Mouse (Mus musculus) heart, embryonic 13.5 days (tissue): ENCODE results near the gene Nfasc. TPM values are rescaled to one million over a fixed set of nuclear protein-coding genes. Genes with fewer than 3 reads are reported as not detected.

Source experiments
- ATAC-seq: fragments of 200-750 bp; cut with Nextera tagmentation; 2 replicates; pipeline ENCODE4 v1.8.0; 2017; ENCODE audit warnings: moderate TSS enrichment; ENCODE audit not compliant: insufficient number of reproducible peaks, low FRiP score, low TSS enrichment; ENCODE audit errors: extremely low read depth
- H3K27ac ChIP-seq: fragments of 300-500 bp; sonication (generic); replicated peaks from 2 replicates; pipeline ENCODE4 v1.5.1; 2015; ENCODE audit warnings: moderate library complexity, mild to moderate bottlenecking, inconsistent platforms
- H3K27me3 ChIP-seq: fragments of 300-500 bp; sonication (generic); replicated peaks from 2 replicates; pipeline ENCODE4 v1.6.1; 2015; ENCODE audit warnings: mild to moderate bottlenecking, inconsistent platforms
- H3K36me3 ChIP-seq: fragments of 300-500 bp; sonication (generic); 2 replicates; pipeline ENCODE4 v1.6.1; 2015; ENCODE audit warnings: mild to moderate bottlenecking, inconsistent platforms
- H3K4me1 ChIP-seq: fragments of 300-500 bp; sonication (generic); 2 replicates; pipeline ENCODE4 v1.6.1; 2015; ENCODE audit warnings: inconsistent platforms
- H3K4me2 ChIP-seq: fragments of 300-500 bp; sonication (generic); 2 replicates; pipeline ENCODE4 v1.6.1; 2015; ENCODE audit warnings: inconsistent platforms, mild to moderate bottlenecking, moderate library complexity
- H3K4me3 ChIP-seq: fragments of 300-500 bp; sonication (generic); 2 replicates; pipeline ENCODE4 v1.5.1; 2015; ENCODE audit warnings: moderate library complexity, mild to moderate bottlenecking, inconsistent platforms
- H3K9ac ChIP-seq: fragments of 300-500 bp; sonication (generic); 2 replicates; pipeline ENCODE4 v1.6.1; 2015; ENCODE audit warnings: inconsistent platforms, mild to moderate bottlenecking, moderate library complexity
- H3K9me3 ChIP-seq: fragments of 300-500 bp; sonication (generic); 2 replicates; pipeline ENCODE4 v1.6.1; 2016; ENCODE audit warnings: inconsistent platforms
- WGBS: fragments of 180-500 bp; shearing (Covaris S2); methylation state at CpG from one replicate; pipeline ENCODE4 v1.1.7; 2015; ENCODE audit warnings: mixed read lengths; 5-methylcytosine and 5-hydroxymethylcytosine counted together
- polyA plus RNA-seq: library from polyadenylated mRNA; unstranded; fragments of >200 nt; fragmentation: Nextera tagmentation; extraction: Ambion mirVana; gene quantifications from 2 replicates; pipeline ENCODE4 v1.2.1, GENCODE M21; 2015

The Nfasc gene
- polyA plus RNA-seq, 1 experiment from 2014 or later = 0.29 TPM

DNA sequence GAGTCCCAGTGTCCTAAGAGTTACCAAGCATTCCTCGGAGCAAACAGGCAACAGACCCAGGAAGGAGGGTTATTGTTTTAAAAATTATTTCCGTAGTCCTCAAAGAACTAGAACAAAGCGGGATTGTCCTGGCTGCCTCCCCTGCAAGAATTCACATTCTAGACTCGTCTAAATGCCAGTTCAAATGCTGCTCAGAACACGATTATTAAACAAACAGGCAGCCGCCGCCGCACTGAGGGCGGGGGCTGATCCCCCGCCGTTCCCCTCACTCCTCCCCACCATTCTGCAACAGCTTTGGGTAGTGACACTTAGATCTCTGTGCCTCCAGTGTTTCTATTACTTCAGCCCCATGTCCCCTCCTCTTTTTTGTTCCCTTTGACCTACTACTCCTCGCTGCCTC, 62.7 kb downstream of the Nfasc start:
- H3K36me3 ChIP-seq = no peaks in the 10 kb centered on the region
- no peak overlapping the region for H3K4me3 ChIP-seq
- H3K9me3 ChIP-seq = no peaks in the 10 kb centered on the region
- no peak overlapping the region for H3K4me2 ChIP-seq
- ATAC-seq = no peak
- H3K27me3 ChIP-seq = no peaks in the 10 kb centered on the region
- H3K9ac ChIP-seq = no peak overlapping the region
- H3K27ac ChIP-seq = no peak overlapping the region
- WGBS = 68% methylated on average over 12 of the region's 12 CpGs
- no peaks in the 10 kb centered on the region for H3K4me1 ChIP-seq

DNA sequence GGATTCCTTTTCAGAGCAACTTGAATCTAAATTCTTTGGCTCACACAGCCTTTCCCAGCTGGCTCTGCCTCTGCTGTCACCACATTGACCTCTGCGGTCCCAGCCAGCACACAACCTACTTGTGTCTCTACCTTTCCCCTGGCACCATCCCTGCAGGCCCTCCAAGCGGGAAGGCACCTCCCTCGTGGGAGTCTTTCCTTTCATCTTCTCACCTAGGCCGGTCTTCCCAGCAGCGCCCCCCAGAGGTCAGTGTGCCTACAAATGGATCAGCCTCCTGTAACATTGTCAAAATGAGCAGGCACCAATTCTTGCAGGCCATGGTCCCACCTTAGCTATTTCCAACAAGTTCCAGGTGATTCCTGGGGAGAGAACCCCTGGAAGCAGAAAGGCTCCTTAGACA, 63.5 kb downstream of the Nfasc start:
- no peak overlapping the region for H3K9ac ChIP-seq
- H3K4me2 ChIP-seq = no peak overlapping the region
- H3K4me1 ChIP-seq = no peaks in the 10 kb centered on the region
- H3K9me3 ChIP-seq = no peaks in the 10 kb centered on the region
- no peaks in the 10 kb centered on the region for H3K27me3 ChIP-seq
- H3K36me3 ChIP-seq = no peaks in the 10 kb centered on the region
- 35% methylated on average over 5 of the region's 5 CpGs for WGBS
- no peak overlapping the region for H3K4me3 ChIP-seq
- no peak for ATAC-seq
- H3K27ac ChIP-seq = no peak overlapping the region

DNA sequence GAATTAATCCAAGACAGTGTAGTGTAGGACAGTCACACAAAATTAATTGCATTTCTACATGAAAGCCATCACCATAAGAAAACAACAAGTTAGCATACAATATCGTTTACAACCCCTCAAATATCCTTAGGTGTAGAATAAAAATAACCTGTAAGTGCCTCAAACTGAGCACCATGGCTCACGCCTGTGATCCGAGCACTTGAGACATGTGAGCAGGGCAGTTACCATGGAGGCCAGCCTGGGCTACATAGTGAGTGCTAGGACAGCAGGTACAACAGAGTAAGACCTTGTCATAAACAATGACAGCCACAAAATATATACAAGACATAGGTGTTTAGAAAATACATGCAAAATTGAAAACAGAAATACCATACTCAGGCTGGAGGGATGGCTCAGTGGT, 68.9 kb downstream of the Nfasc start:
- no peaks in the 10 kb centered on the region for H3K36me3 ChIP-seq
- H3K9me3 ChIP-seq = no peaks in the 10 kb centered on the region
- ATAC-seq = no peak
- WGBS = 74% methylated on average over 3 of the region's 3 CpGs
- no peaks in the 10 kb centered on the region for H3K4me1 ChIP-seq
- H3K4me2 ChIP-seq = no peak overlapping the region
- no peaks in the 10 kb centered on the region for H3K27me3 ChIP-seq
- H3K9ac ChIP-seq = no peak overlapping the region
- no peak overlapping the region for H3K27ac ChIP-seq
- no peak overlapping the region for H3K4me3 ChIP-seq

DNA sequence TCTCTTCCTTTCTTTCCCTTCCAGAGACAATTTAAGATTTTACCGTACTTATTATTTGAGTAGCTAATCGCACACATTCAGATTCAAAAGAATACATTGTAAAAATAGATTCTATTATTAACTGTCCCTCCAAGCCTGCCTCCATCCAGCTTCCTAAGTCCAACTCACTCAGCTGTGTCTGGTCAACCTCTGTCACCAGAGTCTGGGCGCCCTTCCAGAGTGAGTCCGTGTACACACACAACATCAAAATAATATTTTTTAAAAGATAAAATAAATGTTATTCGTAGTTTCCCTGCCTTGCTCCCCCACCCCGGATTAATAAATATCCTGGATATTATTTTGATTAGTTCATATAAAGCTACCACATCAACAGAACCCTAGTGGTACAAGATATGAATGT, 72.4 kb downstream of the Nfasc start:
- no peak for ATAC-seq
- 71% methylated on average over 6 of the region's 6 CpGs for WGBS
- Histone ChIP-seq H3K36me3 (no peaks in the 10 kb centered on the region), H3K9me3 (no peaks in the 10 kb centered on the region), H3K27ac (no peak overlapping the region), H3K4me2 (no peak overlapping the region), H3K4me3 (no peak overlapping the region), H3K27me3 (no peaks in the 10 kb centered on the region), H3K4me1 (no peaks in the 10 kb centered on the region), H3K9ac (no peak overlapping the region)

DNA sequence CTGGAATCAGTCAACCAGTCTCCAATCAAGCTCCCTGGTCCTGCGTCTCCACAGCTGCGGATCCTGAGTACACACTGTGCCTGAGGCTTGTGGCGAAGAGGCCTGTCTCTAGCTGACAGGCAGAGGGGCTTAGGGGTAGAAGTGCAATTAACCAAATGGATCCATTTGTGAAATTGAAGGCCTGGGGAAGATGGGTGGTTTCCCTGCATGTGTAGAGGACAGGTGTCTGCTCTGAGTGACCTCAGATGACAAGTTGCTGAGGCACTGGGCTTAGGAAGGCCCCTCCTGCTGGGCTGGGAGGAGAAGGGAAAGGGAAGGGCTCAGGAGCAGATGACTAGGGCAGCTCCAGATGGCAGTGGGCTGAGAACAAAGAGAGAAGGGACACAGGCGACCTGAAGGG, 81.2 kb downstream of the Nfasc start:
- WGBS = 34% methylated on average over 4 of the region's 4 CpGs
- ATAC-seq = no peak

DNA sequence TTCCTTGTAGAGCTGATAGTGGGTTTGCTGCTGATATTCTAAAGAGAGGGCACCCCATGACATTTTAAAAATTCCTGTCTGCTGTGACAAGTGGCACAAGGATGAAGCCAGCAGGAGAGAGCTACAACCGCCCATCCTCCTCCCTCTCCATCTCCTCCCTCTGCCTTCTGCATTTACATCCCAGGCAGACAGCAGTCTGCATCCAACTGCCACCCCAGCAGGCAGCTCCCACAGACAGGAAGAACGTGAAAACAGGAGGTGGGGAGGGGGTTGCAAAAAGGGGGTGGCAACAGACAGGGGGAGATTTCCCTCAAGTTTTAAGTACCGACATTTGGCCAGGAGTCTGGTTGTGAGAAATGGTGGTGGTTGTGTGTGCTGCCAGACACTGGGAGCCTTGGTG, 82.0 kb downstream of the Nfasc start:
- H3K4me3 ChIP-seq = no peak overlapping the region

More for the DNA sequence above, 81.2 kb downstream of the Nfasc start:
- no peak overlapping the region for H3K4me2 ChIP-seq
- no peaks in the 10 kb centered on the region for H3K4me1 ChIP-seq
- no peaks in the 10 kb centered on the region for H3K9me3 ChIP-seq
- peaks cover 8% of the 10 kb centered on the region for H3K27me3 ChIP-seq
- no peak overlapping the region for H3K9ac ChIP-seq
- no peak overlapping the region for H3K4me3 ChIP-seq
- H3K27ac ChIP-seq = no peak overlapping the region
- no peaks in the 10 kb centered on the region for H3K36me3 ChIP-seq

DNA sequence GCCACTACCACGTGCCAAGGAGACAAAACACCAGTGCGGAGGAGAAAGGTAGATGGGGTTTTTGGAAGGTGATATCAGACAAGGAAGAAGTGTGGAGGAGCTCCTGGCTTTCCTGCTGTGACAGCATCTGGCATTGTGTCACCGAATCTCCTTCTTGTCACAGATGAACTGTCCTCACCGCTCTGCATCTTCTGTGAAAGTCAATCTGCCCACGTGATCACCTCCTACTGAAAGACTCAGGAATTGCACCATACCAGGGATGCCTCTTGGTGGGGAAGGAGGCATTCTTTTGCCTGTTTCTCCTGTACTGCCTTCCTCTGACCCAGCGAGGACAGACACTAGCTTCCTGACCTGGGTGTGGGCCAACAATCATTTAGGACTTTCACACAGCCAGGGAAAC, 86.0 kb downstream of the Nfasc start:
- no peak overlapping the region for H3K4me3 ChIP-seq
- no peak overlapping the region for H3K9ac ChIP-seq
- H3K27me3 ChIP-seq = peaks cover 22% of the 10 kb centered on the region
- H3K4me1 ChIP-seq = no peaks in the 10 kb centered on the region
- H3K36me3 ChIP-seq = no peaks in the 10 kb centered on the region
- WGBS = 49% methylated on average over 6 of the region's 6 CpGs
- H3K9me3 ChIP-seq = no peaks in the 10 kb centered on the region
- H3K4me2 ChIP-seq = no peak overlapping the region
- H3K27ac ChIP-seq = no peak overlapping the region
- no peak for ATAC-seq

More for the DNA sequence above, 82.0 kb downstream of the Nfasc start:
- H3K36me3 ChIP-seq = no peaks in the 10 kb centered on the region
- H3K9ac ChIP-seq = no peak overlapping the region
- H3K9me3 ChIP-seq = no peaks in the 10 kb centered on the region
- no peaks in the 10 kb centered on the region for H3K4me1 ChIP-seq
- ATAC-seq = no peak
- H3K27ac ChIP-seq = no peak overlapping the region
- WGBS = 7% methylated on average over 3 of the region's 3 CpGs
- no peak overlapping the region for H3K4me2 ChIP-seq
- H3K27me3 ChIP-seq = peaks cover 8% of the 10 kb centered on the region

DNA sequence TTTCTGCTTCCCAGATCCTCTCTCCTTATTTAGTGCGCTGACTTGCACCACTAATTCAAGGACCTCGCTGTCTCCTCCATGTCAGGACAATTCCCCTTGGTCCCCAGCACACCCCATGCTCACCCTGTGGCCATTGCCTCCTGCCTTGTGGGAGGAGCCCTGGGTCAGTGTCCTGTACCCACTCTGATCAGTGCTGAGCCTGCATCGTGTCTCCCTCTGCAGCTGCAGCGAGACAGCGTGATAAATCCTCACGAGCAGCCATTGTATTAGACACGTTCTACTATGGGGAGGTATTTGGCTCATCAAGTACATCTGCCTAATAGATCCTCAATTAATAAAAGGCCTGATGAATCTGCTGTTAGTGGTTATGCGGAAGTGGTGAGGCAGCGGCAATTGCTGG, 86.8 kb downstream of the Nfasc start:
- Histone ChIP-seq H3K4me3 (no peak overlapping the region), H3K4me1 (no peaks in the 10 kb centered on the region), H3K27ac (no peak overlapping the region), H3K9ac (no peak overlapping the region), H3K4me2 (no peak overlapping the region), H3K27me3 (peaks cover 24% of the 10 kb centered on the region), H3K36me3 (no peaks in the 10 kb centered on the region), H3K9me3 (no peaks in the 10 kb centered on the region)
- WGBS = 69% methylated on average over 9 of the region's 9 CpGs
- no peak for ATAC-seq

DNA sequence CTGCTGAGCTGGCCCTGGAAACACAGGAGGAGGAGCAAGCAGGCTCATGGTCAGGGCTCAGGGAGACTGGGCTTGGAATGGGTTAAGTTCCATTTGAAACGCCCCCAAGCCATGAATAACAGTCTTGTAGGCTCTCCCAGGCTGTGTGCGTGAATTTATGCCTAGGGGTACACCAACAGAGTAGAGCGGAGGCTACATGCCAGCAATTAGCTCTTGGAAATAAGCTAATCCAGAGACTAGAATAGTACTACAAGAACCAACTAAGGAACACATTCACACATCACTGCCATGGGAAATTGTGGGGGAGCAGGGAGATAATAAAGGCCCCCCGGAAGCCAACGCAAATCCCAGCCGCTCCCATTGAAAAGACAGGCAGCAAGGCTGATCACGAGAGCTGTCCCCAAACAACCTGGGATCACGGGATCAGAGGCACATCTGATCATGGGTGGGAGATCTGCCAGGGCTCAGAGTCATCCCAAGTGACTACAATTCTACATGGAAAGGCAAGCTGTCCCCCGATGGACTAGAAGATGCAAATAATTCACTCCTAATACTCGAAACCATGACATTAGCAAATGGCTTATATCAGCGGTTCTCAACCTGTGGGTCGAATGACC, 87.6 kb downstream of the Nfasc start:
- Histone ChIP-seq H3K27me3 (peaks cover 32% of the 10 kb centered on the region), H3K36me3 (no peaks in the 10 kb centered on the region), H3K4me2 (no peak overlapping the region), H3K4me3 (no peak overlapping the region), H3K27ac (no peak overlapping the region), H3K9me3 (no peaks in the 10 kb centered on the region), H3K4me1 (no peaks in the 10 kb centered on the region), H3K9ac (no peak overlapping the region)
- WGBS = 73% methylated on average over 12 of the region's 12 CpGs
- ATAC-seq = no peak

DNA sequence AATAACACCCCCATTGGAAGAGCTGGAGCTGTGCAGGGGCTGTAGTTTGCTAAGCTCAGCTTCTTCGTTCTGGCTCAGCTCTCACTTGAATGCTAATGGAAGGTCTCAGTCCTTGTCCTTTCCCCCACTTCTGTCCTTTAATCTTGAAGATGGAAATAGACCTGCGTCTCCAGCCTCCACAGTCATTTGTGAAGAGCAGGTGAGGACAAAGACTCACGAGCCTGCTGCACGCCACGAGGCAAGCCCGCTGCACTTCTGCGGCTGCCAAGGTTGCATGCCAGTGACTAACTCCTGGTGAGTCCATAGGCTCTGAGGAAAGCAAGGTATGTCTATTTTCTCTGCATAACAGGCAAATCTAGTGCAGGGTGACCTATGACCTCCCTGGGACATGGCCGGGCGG, 88.4 kb downstream of the Nfasc start:
- ATAC-seq = no peak
- 79% methylated on average over 9 of the region's 9 CpGs for WGBS

DNA sequence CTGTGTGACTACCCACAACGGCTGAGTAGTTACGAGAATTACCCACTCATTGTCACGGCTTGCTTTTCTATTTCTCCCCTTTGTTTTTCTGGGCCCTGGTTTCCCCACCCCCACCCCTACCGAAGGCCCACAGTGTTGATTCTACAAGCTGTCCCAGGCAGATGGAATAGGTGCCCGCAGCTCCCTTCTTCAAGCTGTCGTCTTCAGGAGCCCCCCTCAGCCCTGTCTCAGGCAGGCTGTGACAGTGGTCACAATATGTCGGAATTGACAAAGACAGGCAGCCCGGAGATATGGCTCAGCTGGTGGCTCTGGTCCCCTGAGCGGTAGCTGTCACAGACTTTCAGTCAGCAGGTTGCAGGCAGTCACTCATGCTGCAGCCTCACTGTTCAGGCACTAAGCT, 90.9 kb downstream of the Nfasc start:
- 52% methylated on average over 9 of the region's 9 CpGs for WGBS
- no peak overlapping the region for H3K4me3 ChIP-seq
- no peak overlapping the region for H3K9ac ChIP-seq
- H3K27me3 ChIP-seq = peaks cover 32% of the 10 kb centered on the region
- no peaks in the 10 kb centered on the region for H3K4me1 ChIP-seq
- no peak overlapping the region for H3K27ac ChIP-seq
- no peaks in the 10 kb centered on the region for H3K36me3 ChIP-seq
- no peak for ATAC-seq
- H3K4me2 ChIP-seq = no peak overlapping the region
- H3K9me3 ChIP-seq = no peaks in the 10 kb centered on the region

More for the DNA sequence above, 88.4 kb downstream of the Nfasc start:
- Histone ChIP-seq H3K9ac (no peak overlapping the region), H3K27ac (no peak overlapping the region), H3K4me3 (no peak overlapping the region), H3K4me2 (no peak overlapping the region), H3K36me3 (no peaks in the 10 kb centered on the region), H3K9me3 (no peaks in the 10 kb centered on the region), H3K27me3 (peaks cover 32% of the 10 kb centered on the region), H3K4me1 (no peaks in the 10 kb centered on the region)

DNA sequence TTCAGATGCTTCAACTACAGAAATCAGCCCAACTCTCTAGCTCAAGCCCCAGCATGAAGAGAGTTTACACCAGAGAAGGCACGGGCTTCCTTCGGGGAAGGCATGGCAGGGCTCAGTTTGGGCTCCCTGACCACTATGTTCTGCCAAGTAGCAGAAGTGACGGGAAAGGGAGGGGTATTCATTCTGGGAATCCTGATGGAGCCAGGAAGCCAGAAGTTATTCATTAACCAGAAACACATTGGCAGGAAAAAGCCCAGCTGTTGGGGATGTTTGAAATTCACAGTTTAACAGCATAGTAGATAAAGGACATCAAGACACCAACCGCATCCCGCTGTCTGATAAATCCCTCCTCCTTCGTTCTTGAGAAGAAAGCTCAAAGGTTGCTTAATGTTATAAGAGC, 93.6 kb downstream of the Nfasc start:
- H3K9ac ChIP-seq = no peak overlapping the region
- no peak overlapping the region for H3K4me3 ChIP-seq
- H3K27ac ChIP-seq = no peak overlapping the region
- no peak for ATAC-seq
- H3K27me3 ChIP-seq = peaks cover 25% of the 10 kb centered on the region
- H3K9me3 ChIP-seq = no peaks in the 10 kb centered on the region
- no peak overlapping the region for H3K4me2 ChIP-seq
- no peaks in the 10 kb centered on the region for H3K36me3 ChIP-seq
- H3K4me1 ChIP-seq = no peaks in the 10 kb centered on the region
- 53% methylated on average over 6 of the region's 6 CpGs for WGBS
